Mouse (Mus musculus) hindbrain, embryonic 15.5 days (tissue): ENCODE measurements around the gene Wdr64. TPM values are rescaled to one million over a fixed set of nuclear protein-coding genes. Genes with fewer than 3 reads are reported as not detected.

ENCODE experiments used
- ATAC-seq: fragments of 200-750 bp; cut with Nextera tagmentation; 2 replicates; pipeline ENCODE4 v1.8.0; 2017; ENCODE audit warnings: low read depth, moderate number of reproducible peaks, moderate TSS enrichment; ENCODE audit not compliant: low FRiP score
- H3K27ac ChIP-seq: fragments of 300-500 bp; sonication (generic); replicated peaks from 2 replicates; pipeline ENCODE4 v1.5.1; 2015; ENCODE audit warnings: mild to moderate bottlenecking, inconsistent platforms
- H3K27me3 ChIP-seq: fragments of 300-500 bp; sonication (generic); 2 replicates; pipeline ENCODE4 v1.6.1; 2015; ENCODE audit warnings: control low read depth, inconsistent platforms
- H3K36me3 ChIP-seq: fragments of 300-500 bp; sonication (generic); 2 replicates; pipeline ENCODE4 v1.6.1; 2015; ENCODE audit warnings: control low read depth, inconsistent platforms
- H3K4me1 ChIP-seq: fragments of 300-500 bp; sonication (generic); replicated peaks from 2 replicates; pipeline ENCODE4 v1.6.1; 2015; ENCODE audit warnings: control low read depth, inconsistent platforms
- H3K4me2 ChIP-seq: fragments of 300-500 bp; sonication (generic); 2 replicates; pipeline ENCODE4 v1.6.1; 2015; ENCODE audit warnings: moderate library complexity, mild to moderate bottlenecking, inconsistent platforms
- H3K4me3 ChIP-seq: fragments of 300-500 bp; sonication (generic); 2 replicates; pipeline ENCODE4 v1.5.1; 2015; ENCODE audit warnings: mild to moderate bottlenecking, inconsistent platforms
- H3K9ac ChIP-seq: fragments of 300-500 bp; sonication (generic); 2 replicates; pipeline ENCODE4 v1.6.1; 2015; ENCODE audit warnings: inconsistent platforms
- H3K9me3 ChIP-seq: fragments of 300-500 bp; sonication (generic); 2 replicates; pipeline ENCODE4 v1.6.1; 2016; ENCODE audit warnings: control low read depth, inconsistent platforms
- WGBS: fragments of 180-500 bp; shearing (Covaris S2); methylation state at CpG from one replicate; pipeline ENCODE4 v1.1.7; 2015; 5-methylcytosine and 5-hydroxymethylcytosine counted together
- polyA plus RNA-seq: library from polyadenylated mRNA; unstranded; fragments of >200 nt; fragmentation: Nextera tagmentation; extraction: Ambion mirVana; gene quantifications from 2 replicates; pipeline ENCODE4 v1.2.1, GENCODE M21; 2015

Gene Wdr64
- 0.08 TPM in 1 of 2 replicates, not detected in the other for polyA plus RNA-seq

DNA sequence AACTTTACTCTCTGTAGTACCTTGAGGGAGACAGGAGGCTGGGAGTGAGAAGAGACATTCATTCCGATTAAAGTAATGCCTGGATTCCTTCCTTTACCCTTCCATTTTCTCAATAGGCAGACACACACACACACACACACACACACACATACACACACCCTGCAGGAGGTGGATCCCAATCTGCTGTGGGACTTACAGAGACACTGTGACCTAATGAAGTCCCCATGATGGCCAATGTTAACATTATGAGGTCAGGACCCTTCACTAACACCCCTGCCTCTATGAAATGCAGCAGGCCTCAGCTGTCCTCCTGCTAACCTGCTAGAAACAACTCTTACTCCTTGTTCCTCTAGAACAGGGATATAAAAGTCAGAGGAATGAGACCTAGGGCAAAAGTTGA lies at the start of gene Wdr64:
Gene Wdr64, plus strand, starts transcription at position 301 of the 400 bp plus-strand sequence.
- Histone ChIP-seq H3K4me1 (peaks cover 3% of the 10 kb centered on the region; the same call in 1 of the 2 replicates), H3K36me3 (no peaks in the 10 kb centered on the region), H3K27me3 (no peaks in the 10 kb centered on the region), H3K4me3 (no peak within 1 kb of the TSS), H3K9me3 (no peaks in the 10 kb centered on the region), H3K27ac (no peak within 1 kb of the TSS), H3K4me2 (no peak within 1 kb of the TSS), H3K9ac (no peak within 1 kb of the TSS)
- no peak for ATAC-seq
- 93% methylated on average over 1 of the region's 1 CpGs for WGBS

DNA sequence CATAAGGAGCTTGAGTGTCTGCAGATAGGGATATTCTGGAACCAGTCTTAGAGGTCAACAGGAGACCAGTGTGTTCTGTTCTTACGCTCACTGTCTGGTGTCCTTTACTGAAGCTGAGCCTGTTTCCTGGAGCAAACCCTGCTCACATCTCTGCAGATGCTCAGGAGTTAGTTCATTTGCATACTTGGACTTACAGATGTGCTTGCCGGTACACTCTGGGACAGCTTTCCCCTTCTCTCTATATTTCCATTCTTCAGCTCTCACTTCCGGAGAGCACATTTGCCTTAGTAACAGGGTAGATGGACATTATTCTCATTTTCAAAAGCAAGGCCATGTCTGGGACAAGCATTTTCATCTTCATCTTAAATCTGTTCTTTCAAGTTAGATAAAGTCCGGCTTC lies 49.8 kb upstream of the Wdr64 start:
- Histone ChIP-seq H3K9ac (no peak overlapping the region), H3K4me2 (no peak overlapping the region), H3K4me1 (no peaks in the 10 kb centered on the region), H3K36me3 (no peaks in the 10 kb centered on the region), H3K27me3 (no peaks in the 10 kb centered on the region), H3K9me3 (no peaks in the 10 kb centered on the region), H3K27ac (no peak overlapping the region), H3K4me3 (no peak overlapping the region)
- no peak for ATAC-seq
- 96% methylated on average over 4 of the region's 4 CpGs for WGBS

DNA sequence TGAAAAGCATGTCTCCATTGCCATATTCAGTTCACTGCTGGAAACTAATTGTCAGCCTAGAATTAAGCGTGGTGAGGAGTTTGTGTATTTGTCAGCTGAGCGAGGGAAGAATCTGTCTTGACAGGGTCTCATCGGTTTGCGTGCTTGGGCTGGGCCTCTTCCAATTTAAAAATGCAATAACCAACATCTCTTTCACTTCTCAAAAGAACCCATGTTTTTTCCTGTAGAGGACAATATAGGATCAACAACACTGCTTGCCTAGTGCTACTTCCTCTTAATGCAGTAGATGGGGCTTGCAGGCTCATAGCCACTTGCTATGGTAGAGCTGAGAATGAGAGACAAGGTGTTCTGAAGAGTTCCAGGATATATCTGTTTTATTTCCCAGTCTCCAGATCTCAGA lies 38.5 kb upstream of the Wdr64 start:
- WGBS = 97% methylated on average over 4 of the region's 4 CpGs
- Histone ChIP-seq H3K27me3 (no peaks in the 10 kb centered on the region), H3K4me3 (no peak overlapping the region), H3K9ac (no peak overlapping the region), H3K9me3 (no peaks in the 10 kb centered on the region), H3K27ac (no peak overlapping the region), H3K4me2 (no peak overlapping the region), H3K36me3 (no peaks in the 10 kb centered on the region), H3K4me1 (no peaks in the 10 kb centered on the region)
- no peak for ATAC-seq

DNA sequence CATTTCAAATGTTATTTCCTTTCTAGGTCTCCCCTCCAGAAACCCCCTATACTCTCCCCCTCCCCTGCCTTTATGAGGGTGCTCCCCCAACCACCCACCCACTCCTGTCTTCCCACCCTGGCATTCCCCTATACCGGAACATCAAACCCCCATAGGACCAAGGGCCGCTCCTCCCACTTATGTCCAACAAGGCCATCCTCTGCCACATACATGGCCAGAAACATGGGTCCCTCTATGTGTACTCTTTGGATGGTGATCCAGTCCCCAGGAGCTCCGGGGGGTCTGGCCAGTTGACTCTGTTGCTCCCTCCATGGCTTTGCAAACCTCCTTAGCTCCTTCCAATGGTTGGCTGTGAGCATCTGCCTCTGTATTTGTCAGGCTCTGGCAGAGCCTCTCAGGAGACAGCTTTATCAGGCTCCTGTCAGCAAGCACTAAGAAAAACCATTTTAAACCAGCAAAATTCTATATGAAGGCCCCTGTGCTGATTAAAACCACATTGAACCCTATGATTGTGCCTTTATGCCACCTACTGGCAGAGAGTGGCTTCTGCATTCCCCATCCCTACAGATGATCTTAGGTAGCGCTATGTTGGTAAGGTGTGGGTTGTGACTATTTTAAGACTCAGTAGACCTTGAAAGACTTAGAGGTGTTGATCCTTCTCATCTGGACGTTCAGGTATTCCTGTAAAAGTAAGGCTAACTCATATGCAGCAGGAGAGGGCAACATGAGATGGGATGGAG lies 29.6 kb upstream of the Wdr64 start:
- H3K4me3 ChIP-seq = no peak overlapping the region
- ATAC-seq = peak; percentile 59; the same call in 1 of the 2 replicates
- H3K4me1 ChIP-seq = no peaks in the 10 kb centered on the region
- no peak overlapping the region for H3K9ac ChIP-seq
- no peak overlapping the region for H3K27ac ChIP-seq
- no peaks in the 10 kb centered on the region for H3K36me3 ChIP-seq
- H3K4me2 ChIP-seq = no peak overlapping the region
- no peaks in the 10 kb centered on the region for H3K27me3 ChIP-seq
- no peaks in the 10 kb centered on the region for H3K9me3 ChIP-seq
- WGBS = 79% methylated on average over 5 of the region's 5 CpGs

DNA sequence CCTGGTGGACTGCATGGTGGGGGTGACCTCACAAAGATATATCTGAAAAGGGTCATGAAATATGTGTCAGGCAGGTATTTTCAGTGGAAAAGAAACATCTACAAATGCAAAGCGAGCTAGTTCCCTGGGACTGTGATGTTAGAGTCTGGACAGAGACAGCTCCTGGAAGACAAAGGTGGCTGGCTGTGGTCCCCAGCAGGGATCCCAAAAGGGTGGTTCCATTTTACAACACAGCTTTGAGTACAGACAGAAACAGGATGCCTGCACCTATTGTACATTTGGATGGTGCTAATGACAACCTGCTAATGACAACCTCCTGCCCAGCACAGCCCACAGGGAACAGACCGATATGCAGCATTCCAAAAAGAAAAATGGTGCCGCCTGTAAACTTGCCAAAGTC lies 28.9 kb upstream of the Wdr64 start:
- 96% methylated on average over 3 of the region's 3 CpGs for WGBS
- H3K27me3 ChIP-seq = no peaks in the 10 kb centered on the region
- H3K4me2 ChIP-seq = no peak overlapping the region
- H3K27ac ChIP-seq = no peak overlapping the region
- ATAC-seq = no peak
- H3K4me1 ChIP-seq = no peaks in the 10 kb centered on the region
- no peaks in the 10 kb centered on the region for H3K36me3 ChIP-seq
- no peaks in the 10 kb centered on the region for H3K9me3 ChIP-seq
- no peak overlapping the region for H3K4me3 ChIP-seq
- no peak overlapping the region for H3K9ac ChIP-seq

DNA sequence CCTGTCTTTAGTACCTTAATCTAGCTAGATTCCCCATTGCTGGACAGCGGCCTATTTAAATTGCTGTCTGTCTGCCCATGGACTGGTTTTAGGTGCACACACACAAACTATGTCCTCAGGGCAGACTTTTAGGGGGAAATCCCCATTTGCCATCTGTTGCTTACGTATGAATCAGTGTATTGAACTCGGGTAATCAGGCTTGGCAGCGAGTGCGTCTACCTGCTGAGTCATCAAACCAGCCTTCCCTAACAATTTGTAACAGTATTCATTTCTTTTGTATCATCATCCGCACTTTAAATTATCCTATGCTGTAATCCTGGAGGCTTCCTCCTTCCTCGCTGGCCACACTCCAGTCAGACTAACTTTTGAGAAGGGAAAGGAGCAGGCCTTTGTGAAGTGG lies 28.4 kb upstream of the Wdr64 start:
- no peak for ATAC-seq
- H3K9me3 ChIP-seq = no peaks in the 10 kb centered on the region
- H3K27me3 ChIP-seq = no peaks in the 10 kb centered on the region
- whole genome bisulfite sequencing = 64% methylated on average over 7 of the region's 7 CpGs
- H3K4me1 ChIP-seq = no peaks in the 10 kb centered on the region
- H3K36me3 ChIP-seq = no peaks in the 10 kb centered on the region
- no peak overlapping the region for H3K4me3 ChIP-seq
- no peak overlapping the region for H3K27ac ChIP-seq
- no peak overlapping the region for H3K4me2 ChIP-seq
- H3K9ac ChIP-seq = no peak overlapping the region

DNA sequence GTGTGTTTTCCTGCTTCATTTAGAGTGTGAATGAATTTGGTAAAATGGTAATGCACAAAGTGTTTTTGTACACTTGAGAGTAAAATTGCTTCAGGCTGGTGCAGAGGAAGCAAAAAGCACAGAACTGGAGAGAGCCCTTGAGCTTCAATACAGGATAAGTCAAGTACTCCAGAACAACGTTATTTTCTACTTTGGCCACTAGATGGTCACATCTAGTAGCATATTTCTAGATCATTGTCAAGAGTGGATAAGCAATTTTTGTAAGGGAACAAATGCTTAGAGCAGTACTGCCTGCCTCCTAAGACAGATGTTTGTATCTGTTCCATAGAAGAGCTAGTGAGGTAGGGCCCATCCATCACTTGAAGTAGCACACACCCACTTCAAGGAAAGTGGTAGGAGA lies 26.8 kb upstream of the Wdr64 start:
- no peak for ATAC-seq
- H3K9me3 ChIP-seq = no peaks in the 10 kb centered on the region
- no peak overlapping the region for H3K27ac ChIP-seq
- H3K4me2 ChIP-seq = no peak overlapping the region
- H3K9ac ChIP-seq = no peak overlapping the region
- no peaks in the 10 kb centered on the region for H3K4me1 ChIP-seq
- H3K4me3 ChIP-seq = no peak overlapping the region
- no peaks in the 10 kb centered on the region for H3K36me3 ChIP-seq
- 46% methylated on average over 1 of the region's 1 CpGs for WGBS
- H3K27me3 ChIP-seq = no peaks in the 10 kb centered on the region

DNA sequence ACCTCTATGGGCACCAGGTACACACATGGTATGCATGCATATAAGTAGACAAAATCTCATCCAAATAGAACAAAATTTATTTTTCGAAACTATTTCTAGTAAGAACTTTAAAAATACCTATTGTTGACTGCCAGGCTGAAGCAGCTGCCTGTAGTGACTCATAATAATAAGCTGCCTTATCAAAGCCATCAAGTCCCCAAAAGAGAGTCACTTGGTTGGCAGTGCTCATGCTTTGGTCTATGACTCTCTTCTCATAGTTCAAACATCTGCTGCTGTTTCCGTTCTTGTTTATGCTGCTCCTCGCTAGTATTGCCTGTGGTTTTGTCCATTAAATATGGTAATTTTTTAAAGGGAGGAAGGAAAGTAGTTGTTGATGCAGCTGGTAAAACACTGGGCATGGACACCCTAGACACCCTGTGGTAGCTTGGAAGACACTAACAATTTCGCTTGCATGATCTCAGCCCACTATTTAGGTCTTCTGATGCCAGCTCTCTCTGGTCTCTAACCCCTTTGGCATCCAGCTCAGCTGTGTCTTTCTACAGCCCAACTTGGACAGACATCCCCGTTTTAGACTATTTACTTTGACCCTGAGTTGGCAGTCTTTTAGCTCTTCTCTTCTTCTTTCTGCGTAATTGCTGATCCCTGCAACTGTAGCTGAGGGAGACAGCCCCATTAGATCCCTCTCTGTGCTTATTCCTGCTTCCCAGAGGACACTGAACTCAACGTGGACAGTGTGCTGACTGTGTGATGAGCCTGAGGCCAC lies 24.6 kb upstream of the Wdr64 start:
- H3K4me3 ChIP-seq = no peak overlapping the region
- H3K9me3 ChIP-seq = no peaks in the 10 kb centered on the region
- no peaks in the 10 kb centered on the region for H3K27me3 ChIP-seq
- 83% methylated on average over 7 of the region's 7 CpGs for WGBS
- H3K9ac ChIP-seq = no peak overlapping the region
- no peaks in the 10 kb centered on the region for H3K36me3 ChIP-seq
- H3K27ac ChIP-seq = no peak overlapping the region
- no peak for ATAC-seq
- no peaks in the 10 kb centered on the region for H3K4me1 ChIP-seq
- no peak overlapping the region for H3K4me2 ChIP-seq

DNA sequence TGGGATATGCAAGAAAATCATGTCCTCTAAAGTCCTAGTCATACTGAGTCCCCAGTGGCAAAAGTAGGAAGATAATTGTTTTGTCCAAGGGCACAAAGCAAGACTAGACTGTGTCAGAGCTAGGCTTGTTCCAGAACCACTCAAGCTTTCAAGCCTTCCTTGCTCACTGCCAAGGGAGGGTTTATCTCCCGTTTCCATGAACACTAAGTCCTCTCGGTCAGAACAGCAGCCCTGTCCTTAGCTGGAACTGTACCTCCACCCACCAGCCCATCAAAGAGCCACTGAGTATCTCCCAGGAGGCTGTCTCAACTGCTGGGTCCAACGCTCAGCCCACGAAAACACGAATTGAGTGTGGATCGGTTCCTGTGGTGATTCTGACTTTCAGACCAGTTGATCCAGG lies 23.3 kb upstream of the Wdr64 start:
- 92% methylated on average over 6 of the region's 6 CpGs for WGBS
- H3K4me3 ChIP-seq = no peak overlapping the region
- ATAC-seq = no peak

DNA sequence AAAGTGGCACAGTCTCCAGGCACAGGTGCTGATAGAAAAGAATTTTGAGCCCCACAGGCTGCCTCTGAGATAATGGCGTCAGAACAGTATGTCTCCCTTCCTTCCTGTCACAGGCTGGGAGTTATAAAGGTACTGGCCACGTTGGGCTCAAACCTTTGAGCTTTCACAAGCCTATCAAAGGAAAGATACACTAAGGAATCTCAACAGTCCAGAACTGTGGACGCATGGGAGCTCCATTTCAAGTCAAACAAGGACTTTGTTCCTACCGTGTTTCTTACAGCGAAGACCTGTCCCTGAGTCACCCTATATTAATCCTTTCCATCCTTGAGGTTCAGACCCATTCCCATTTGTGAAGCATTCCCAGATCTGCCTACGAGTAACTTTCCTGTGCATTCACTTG lies 20.9 kb upstream of the Wdr64 start:
- ATAC-seq = no peak

More for the DNA sequence above, 23.3 kb upstream of the Wdr64 start:
- no peak overlapping the region for H3K9ac ChIP-seq
- no peak overlapping the region for H3K4me2 ChIP-seq
- no peaks in the 10 kb centered on the region for H3K36me3 ChIP-seq
- no peaks in the 10 kb centered on the region for H3K9me3 ChIP-seq
- H3K4me1 ChIP-seq = no peaks in the 10 kb centered on the region
- H3K27ac ChIP-seq = no peak overlapping the region
- no peaks in the 10 kb centered on the region for H3K27me3 ChIP-seq

DNA sequence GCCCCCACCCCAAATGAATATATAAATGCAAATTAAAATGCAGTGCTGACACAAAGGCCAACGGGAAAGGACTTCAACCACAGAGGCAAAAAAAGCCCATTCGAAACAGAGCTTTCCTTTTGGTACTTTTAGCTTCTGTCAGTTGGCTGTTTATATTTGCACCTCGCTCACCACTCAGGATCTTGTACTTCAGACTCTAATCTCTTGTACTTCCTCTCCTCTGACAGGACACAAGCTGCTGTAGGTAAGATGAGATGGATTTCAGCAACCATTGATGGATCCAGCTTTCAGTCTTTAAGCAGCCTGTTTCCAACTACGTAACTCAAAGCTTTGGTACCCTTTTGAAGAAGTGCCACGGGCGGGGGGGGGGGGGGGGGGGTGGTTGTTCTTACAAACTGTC lies 17.4 kb upstream of the Wdr64 start:
- ATAC-seq = no peak
- H3K27ac ChIP-seq = no peak overlapping the region
- no peak overlapping the region for H3K4me3 ChIP-seq
- H3K9me3 ChIP-seq = no peaks in the 10 kb centered on the region
- WGBS = 90% methylated on average over 6 of the region's 6 CpGs
- no peaks in the 10 kb centered on the region for H3K4me1 ChIP-seq
- H3K27me3 ChIP-seq = no peaks in the 10 kb centered on the region
- peaks cover 6% of the 10 kb centered on the region for H3K36me3 ChIP-seq
- no peak overlapping the region for H3K4me2 ChIP-seq
- H3K9ac ChIP-seq = no peak overlapping the region

More for the DNA sequence above, 20.9 kb upstream of the Wdr64 start:
- no peak overlapping the region for H3K27ac ChIP-seq
- no peak overlapping the region for H3K9ac ChIP-seq
- H3K9me3 ChIP-seq = no peaks in the 10 kb centered on the region
- H3K4me1 ChIP-seq = no peaks in the 10 kb centered on the region
- no peaks in the 10 kb centered on the region for H3K36me3 ChIP-seq
- H3K4me3 ChIP-seq = no peak overlapping the region
- 89% methylated on average over 6 of the region's 6 CpGs for WGBS
- no peaks in the 10 kb centered on the region for H3K27me3 ChIP-seq
- no peak overlapping the region for H3K4me2 ChIP-seq

DNA sequence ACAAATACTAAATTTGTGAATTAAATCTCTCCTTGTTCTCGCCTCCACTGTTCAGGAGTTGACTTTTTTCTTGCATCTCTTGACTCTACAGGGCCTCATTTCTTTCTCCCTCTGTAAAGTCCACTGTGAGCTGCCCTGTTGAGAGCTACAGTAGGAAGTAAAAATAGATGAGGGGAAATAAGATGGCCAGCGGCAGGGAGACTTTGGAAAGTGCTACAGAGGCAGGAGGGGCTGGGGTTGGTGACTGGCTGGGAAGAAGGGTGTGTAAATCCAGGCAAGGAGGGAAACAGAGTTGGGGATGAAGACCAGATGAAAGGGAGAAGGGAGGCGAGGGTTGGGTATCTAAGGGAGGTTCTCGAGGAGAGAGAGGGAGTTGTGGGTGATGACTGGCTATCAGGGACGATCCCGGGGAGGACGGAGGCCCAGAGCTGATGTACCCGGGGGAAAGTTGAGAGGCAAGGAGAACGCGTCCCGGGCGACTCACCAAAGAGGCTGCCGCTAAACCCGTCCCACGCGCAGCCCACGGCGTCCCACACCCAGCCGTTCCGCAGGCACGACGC lies 6.6 kb upstream of the Wdr64 start:
- H3K4me3 ChIP-seq = peak overlapping the region; percentile 88
- WGBS = 1% methylated on average over 21 of the region's 22 CpGs
- H3K36me3 ChIP-seq = peaks cover 13% of the 10 kb centered on the region
- no peaks in the 10 kb centered on the region for H3K9me3 ChIP-seq
- no peak for ATAC-seq
- peaks cover 31% of the 10 kb centered on the region for H3K4me1 ChIP-seq
- H3K9ac ChIP-seq = peak overlapping the region; percentile 74
- peak overlapping the region; percentile 90 for H3K4me2 ChIP-seq
- H3K27me3 ChIP-seq = no peaks in the 10 kb centered on the region
- peak overlapping the region; percentile 90 for H3K27ac ChIP-seq
